Mouse (Mus musculus): ENCODE measurements at regions not wholly inside any gene's neighbourhood (a gene's known extent, or its start where the extent isn't known, plus 50 kb on each side); places are given as distances from the start of the nearest gene placed in this dataset.

DNA sequence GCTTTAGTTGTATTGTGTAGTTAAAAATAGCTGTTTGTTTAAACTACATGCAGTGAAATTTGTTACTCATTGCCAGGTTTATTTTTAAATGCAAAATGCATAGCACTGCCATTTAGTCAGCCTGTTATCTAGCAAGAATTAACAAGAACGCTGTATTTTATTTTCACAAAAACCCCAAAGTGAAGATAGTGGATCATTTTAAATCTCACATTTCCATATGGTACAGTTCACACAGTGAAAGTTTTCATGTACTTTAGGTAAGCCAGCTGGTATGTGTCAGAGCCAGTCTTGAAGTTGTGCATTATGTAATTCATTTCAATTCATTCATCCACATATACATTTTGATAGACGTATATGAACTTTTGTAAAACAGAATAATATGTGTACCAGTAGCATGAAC, 751.8 kb downstream of the Nova1 start:
- TF ChIP-seq CTCF (IDR thresholded peaks at IDR 0.05; ENCODE audit: borderline replicate concordance, extremely low read depth, insufficient read depth, insufficient read length) (no peak), POLR2A (IDR thresholded peaks at IDR 0.05; ENCODE audit: borderline replicate concordance, extremely low read depth, insufficient read depth, insufficient read length, poor library complexity, severe bottlenecking) (no peak)
